Mouse (Mus musculus): ENCODE data around the gene Stab2. TPM values are rescaled to one million over a fixed set of nuclear protein-coding genes. Genes with fewer than 3 reads are reported as not detected.

Stab2 gene
- 0.19 TPM for polyA plus RNA-seq (2017; shearing (Covaris generic))

DNA sequence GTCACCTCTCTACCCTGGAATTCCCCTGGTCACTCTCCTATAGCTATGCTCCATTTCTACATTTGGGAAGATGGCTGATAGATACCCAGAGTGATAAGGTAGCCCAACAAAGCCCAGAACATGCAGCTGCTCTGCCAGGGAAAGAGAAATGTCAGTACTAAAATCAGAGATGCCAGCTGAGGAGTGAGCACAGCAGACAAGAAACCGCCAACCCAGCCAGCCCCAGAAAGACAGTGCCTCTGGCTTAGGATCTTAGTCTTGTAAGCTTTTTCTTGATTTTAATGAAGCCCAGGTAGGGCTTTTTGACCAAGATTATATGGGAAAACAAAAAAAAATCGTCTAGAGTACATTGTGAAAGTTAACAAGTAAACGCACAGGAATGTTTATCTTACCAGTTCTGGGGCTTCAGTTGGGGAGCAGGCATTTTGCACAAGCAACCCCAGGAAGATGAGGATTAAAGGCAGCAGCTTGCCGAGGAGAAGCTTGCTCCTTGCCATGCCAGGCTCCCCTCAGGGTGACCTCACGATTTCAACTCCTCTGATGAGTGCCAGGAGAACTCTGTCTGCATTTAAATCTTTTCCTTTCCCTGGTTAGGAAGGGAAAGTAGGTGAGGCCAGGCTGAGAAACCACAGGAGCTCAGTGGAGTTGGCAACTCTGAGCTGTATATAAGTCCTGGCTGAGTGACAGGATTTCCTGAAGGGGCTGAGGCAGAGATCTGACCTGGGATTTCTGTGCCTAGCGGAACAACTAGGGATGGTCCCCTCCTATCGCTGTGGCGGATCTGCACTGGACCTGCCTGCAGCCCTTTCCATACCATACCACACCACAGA lies at the start of gene Stab2:
TSS of gene Stab2 (minus strand) at position 641 of the 830 bp plus-strand sequence.

Other genes with a start within 250 kb of the Stab2 start
- not detected for gene Gm49358, start 244.1 kb downstream of the Stab2 start, polyA plus RNA-seq (2017; shearing (Covaris generic))
- 0.91 TPM for gene Nt5dc3, start 229.0 kb downstream of the Stab2 start, polyA plus RNA-seq (2017; shearing (Covaris generic))
- gene 1700113H08Rik, start 50.0 kb upstream of the Stab2 start, polyA plus RNA-seq (2017; shearing (Covaris generic)), result not detected